Mouse (Mus musculus): ENCODE measurements around the gene Nlrp2.

The Nlrp2 gene

DNA sequence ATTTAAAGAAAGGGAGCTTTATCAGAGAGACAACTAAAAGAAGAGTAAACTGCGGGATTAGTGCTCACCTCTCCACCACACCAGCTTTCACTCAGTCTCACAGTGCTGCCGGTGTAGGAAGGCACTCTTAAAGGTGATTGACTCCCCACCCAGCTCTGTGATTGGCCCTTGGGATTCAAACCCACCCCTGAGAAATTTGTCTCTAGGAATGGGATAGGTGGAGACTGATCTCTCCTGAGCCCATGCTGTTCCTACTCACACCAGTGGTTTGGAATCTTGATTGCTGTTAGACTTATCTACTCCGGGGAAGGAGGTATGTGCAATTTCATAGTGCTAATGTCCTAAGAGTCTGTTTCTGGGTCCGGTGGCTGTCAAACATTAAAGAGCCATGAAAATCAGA, at the start of gene Nlrp2:
TSS of gene Nlrp2 (minus strand) at position 101 of the 400 bp plus-strand sequence.
- DNase-seq (ENCODE audit: low spot score): no peak

DNA sequence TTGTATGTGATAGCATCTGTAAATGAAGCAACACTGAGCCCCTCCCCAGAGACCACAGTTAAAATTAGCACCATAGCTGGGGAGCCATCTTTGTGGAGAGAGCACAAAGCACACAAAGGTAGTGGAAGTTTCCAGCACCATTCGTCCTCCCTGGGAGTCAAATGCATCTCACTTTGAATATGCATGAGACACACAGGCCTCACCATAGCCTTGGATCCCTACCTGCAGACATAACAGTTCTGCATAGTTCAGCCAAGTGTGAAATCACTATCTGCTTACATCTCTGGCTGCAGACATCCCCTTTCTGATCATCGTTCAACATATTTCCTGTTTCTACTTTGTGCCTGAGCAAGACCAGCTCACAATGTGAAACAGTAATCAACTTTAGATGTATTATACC, 15.9 kb upstream of the Nlrp2 start:
- DNase-seq (ENCODE audit: low spot score): no peak

DNA sequence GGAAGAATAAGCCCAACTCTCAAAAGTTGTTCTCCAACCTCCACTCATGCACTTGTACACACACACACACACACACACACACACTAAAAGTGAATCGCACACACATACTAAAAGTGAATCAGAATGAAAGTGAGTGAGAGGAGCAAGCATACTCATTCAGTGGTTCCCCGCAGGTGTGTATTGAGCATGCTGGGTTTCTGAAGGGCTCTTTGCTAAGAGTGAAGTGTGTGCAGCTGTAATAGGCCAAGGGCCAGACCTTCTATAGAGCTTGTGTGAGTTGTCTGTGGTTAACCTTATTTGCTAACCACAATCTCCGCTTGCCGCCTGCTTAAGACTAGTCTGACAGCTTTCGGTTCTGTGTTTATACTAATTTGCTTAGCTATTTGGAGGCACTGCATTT, 12.8 kb upstream of the Nlrp2 start:
- DNase-seq (ENCODE audit: low spot score): no peak

DNA sequence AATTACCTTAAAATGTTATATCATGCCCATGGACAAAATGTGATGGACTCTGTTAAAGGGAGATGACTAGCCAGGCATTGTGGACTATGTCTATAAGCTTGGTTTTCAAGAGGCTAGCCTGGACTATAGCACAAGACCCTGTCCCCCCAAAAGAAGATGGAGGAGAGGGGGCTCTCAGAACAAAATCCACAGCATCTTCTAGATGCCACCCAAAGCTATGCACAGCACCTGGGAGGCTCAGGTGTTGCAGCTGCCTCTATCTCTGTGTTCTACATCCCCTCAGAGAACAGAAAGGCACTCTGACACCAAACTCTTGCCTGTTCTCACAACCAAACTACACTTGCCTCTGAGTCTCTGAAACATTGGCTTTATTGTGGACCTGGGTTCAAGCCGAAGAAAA, 598 bp downstream of the Nlrp2 start, which contains the start of gene Gm5065:
TSS of gene Gm5065 (plus strand) at position 301 of the 400 bp plus-strand sequence.
- DNase-seq (ENCODE audit: low spot score): no peak

DNA sequence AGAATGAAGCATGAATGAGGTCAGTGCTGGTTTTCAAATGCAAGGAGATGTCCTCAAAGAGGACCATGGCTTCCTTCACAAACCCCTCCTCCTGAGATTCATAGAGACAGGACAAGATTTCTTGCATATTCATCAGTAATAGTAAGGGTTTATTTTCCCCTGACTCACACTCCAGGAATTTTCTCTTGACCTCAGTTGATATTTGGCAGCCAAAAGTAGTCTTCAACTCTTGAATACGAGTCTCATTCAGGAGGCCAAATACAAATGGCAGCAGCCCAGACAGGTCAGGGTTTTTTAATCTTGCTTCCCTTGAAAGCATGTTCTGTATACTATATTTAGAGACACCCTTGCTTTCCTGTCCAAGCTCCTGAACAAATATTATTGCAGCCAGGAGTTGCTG, 23.3 kb downstream of the Nlrp2 start:
- no peak for DNase-seq (ENCODE audit: low spot score)

DNA sequence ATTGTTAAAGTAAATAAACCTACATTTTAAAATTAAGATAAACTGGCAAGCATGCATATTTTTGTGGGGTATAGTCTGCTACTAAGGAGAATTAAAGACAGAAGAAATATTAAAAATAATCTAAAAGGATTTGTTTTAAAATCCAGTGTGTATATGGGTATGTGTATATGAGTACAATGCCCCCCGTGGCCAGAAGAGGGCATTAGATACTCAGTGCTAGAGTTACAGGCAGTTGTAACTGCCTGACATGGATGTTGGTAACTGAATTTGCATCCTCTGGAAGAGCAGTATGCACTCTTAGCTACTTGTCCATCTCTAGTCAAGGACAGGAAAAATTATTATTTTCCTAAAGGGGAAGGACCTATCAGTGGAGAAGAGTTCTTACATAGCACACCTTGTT, 62.6 kb downstream of the Nlrp2 start:
- DNase-seq (ENCODE audit: low spot score): no peak

DNA sequence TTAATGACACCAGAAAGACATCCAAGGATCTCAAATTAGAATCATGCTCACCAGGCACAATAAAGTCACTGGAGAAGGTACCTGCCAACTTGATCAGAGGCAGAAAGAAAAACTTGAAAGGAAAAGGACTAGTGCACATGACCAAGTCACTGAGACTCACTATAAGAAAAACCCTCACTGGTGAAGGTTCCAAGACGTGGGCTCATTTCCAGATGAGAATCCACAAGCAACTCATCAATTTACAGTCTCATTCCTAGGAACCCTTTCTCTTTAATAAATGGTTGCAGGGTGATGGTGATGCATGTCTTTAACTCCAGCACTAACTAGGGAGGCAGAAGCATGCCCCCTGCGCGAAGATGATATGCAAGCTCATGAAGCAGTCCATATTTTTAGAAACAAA, 87.8 kb downstream of the Nlrp2 start:
- no peak for DNase-seq (ENCODE audit: low spot score)

Data from c-Kit-positive CD71-positive TER-119-positive erythroid progenitor cells, embryonic 14.5 days (primary cell).